Mouse (Mus musculus) limb, embryonic 10.5 days (tissue): Measurements from ENCODE around the gene Krtap16-3. TPM values are rescaled to one million over a fixed set of nuclear protein-coding genes. Genes with fewer than 3 reads are reported as not detected.

Source experiments
- DNase-seq: peaks from one replicate; pipeline ENCODE4 v3.0.0-alpha.2; 2017; ENCODE audit warnings: low spot score
- H3K27ac ChIP-seq: fragments of 300-500 bp; sonication (generic); 2 replicates; pipeline ENCODE4 v1.5.1; 2016; ENCODE audit warnings: mild to moderate bottlenecking
- H3K27me3 ChIP-seq: fragments of 300-500 bp; sonication (generic); 2 replicates; pipeline ENCODE4 v1.6.1; 2016; ENCODE audit warnings: low read depth, mild to moderate bottlenecking; ENCODE audit not compliant: poor library complexity, severe bottlenecking
- H3K36me3 ChIP-seq: fragments of 300-500 bp; sonication (generic); 2 replicates; pipeline ENCODE4 v1.6.1; 2016; ENCODE audit warnings: mild to moderate bottlenecking, moderate library complexity
- H3K4me1 ChIP-seq: fragments of 300-500 bp; sonication (generic); 2 replicates; pipeline ENCODE4 v1.6.1; 2016
- H3K4me3 ChIP-seq: fragments of 300-500 bp; sonication (generic); 2 replicates; pipeline ENCODE4 v1.5.1; 2016; ENCODE audit warnings: mild to moderate bottlenecking, moderate library complexity
- H3K9me3 ChIP-seq: fragments of 300-500 bp; sonication (generic); replicated peaks from 2 replicates; pipeline ENCODE4 v1.6.1; 2016; ENCODE audit warnings: mild to moderate bottlenecking
- WGBS: fragments of 180-500 bp; shearing (Covaris S2); methylation state at CpG from one replicate; pipeline ENCODE4 v1.1.7; 2016; 5-methylcytosine and 5-hydroxymethylcytosine counted together
- polyA plus RNA-seq: library from polyadenylated mRNA; unstranded; fragments of >200 nt; fragmentation: Nextera tagmentation; extraction: Ambion mirVana; gene quantifications from 2 replicates; pipeline ENCODE4 v1.2.1, GENCODE M21; 2016

Gene Krtap16-3
- polyA plus RNA-seq, result not detected in 2 replicates

- no peaks in the 10 kb centered on the region for H3K27me3 ChIP-seq
- DNase-seq, result no peak
- no peak within 1 kb of the TSS for H3K4me3 ChIP-seq
- WGBS, result 89% methylated on average over 7 of the region's 7 CpGs
- H3K27ac ChIP-seq, result no peak within 1 kb of the TSS
- no peaks in the 10 kb centered on the region for H3K9me3 ChIP-seq
- no peaks in the 10 kb centered on the region for H3K36me3 ChIP-seq
- no peaks in the 10 kb centered on the region for H3K4me1 ChIP-seq
Observed at GRCm38 (mm10) chr16:88962773-88963172, at the start of gene Krtap16-3. Gene Krtap16-3, minus strand, starts transcription at chr16:88962873.

GRCm38 (mm10) chr16:89010659-89011058, 48.0 kb upstream of the Krtap16-3 start, which contains the start of gene Krtap22-2:
Gene Krtap22-2, minus strand, starts transcription at chr16:89010759.
- no peaks in the 10 kb centered on the region for H3K4me1 ChIP-seq
- H3K4me3 ChIP-seq, result no peak within 1 kb of the TSS
- no peaks in the 10 kb centered on the region for H3K36me3 ChIP-seq
- DNase-seq, result no peak
- H3K27ac ChIP-seq, result no peak within 1 kb of the TSS
- 88% methylated on average over 5 of the region's 5 CpGs for WGBS
- H3K9me3 ChIP-seq, result no peaks in the 10 kb centered on the region
- H3K27me3 ChIP-seq, result no peaks in the 10 kb centered on the region

- Histone ChIP-seq H3K36me3 (no peaks in the 10 kb centered on the region), H3K27ac (no peak overlapping the region), H3K4me1 (no peaks in the 10 kb centered on the region), H3K27me3 (no peaks in the 10 kb centered on the region), H3K4me3 (no peak overlapping the region), H3K9me3 (no peaks in the 10 kb centered on the region)
- WGBS, result 91% methylated on average over 6 of the region's 6 CpGs
- DNase-seq, result no peak
Observed at GRCm38 (mm10) chr16:88941106-88941505, 21.6 kb downstream of the Krtap16-3 start.

GRCm38 (mm10) chr16:88938252-88938651, 24.4 kb downstream of the Krtap16-3 start:
- DNase-seq, result peak; percentile 47
- no peaks in the 10 kb centered on the region for H3K27me3 ChIP-seq
- H3K4me1 ChIP-seq, result no peaks in the 10 kb centered on the region
- WGBS, result 73% methylated on average over 7 of the region's 7 CpGs
- no peaks in the 10 kb centered on the region for H3K9me3 ChIP-seq
- H3K36me3 ChIP-seq, result no peaks in the 10 kb centered on the region
- H3K27ac ChIP-seq, result no peak overlapping the region
- no peak overlapping the region for H3K4me3 ChIP-seq

- Histone ChIP-seq H3K27ac (no peak within 1 kb of the TSS), H3K4me3 (no peak within 1 kb of the TSS), H3K27me3 (no peaks in the 10 kb centered on the region), H3K4me1 (no peaks in the 10 kb centered on the region), H3K36me3 (no peaks in the 10 kb centered on the region), H3K9me3 (no peaks in the 10 kb centered on the region)
- no peak for DNase-seq
- WGBS, result 90% methylated on average over 3 of the region's 3 CpGs
Observed at GRCm38 (mm10) chr16:88932165-88932564, 30.5 kb downstream of the Krtap16-3 start, which contains the start of gene Krtap19-9b. Gene Krtap19-9b, minus strand, starts transcription at chr16:88932265.

Other genes with a start within 250 kb of the Krtap16-3 start
- gene Krtap13-1, start 234.0 kb downstream of the Krtap16-3 start, polyA plus RNA-seq, result not detected in 2 replicates
- not detected in 2 replicates for gene Krtap13, start 211.2 kb downstream of the Krtap16-3 start, polyA plus RNA-seq
- gene 2310034C09Rik, start 204.0 kb downstream of the Krtap16-3 start, polyA plus RNA-seq, result not detected in 2 replicates
- not detected in 2 replicates for gene 2310057N15Rik, start 188.7 kb downstream of the Krtap16-3 start, polyA plus RNA-seq
- gene Gm5965, start 185.0 kb downstream of the Krtap16-3 start, polyA plus RNA-seq, result not detected in 2 replicates
- gene Gm20741, start 150.7 kb downstream of the Krtap16-3 start, polyA plus RNA-seq, result not detected in 2 replicates
- gene Krtap15, start 142.7 kb downstream of the Krtap16-3 start, polyA plus RNA-seq, result not detected in 2 replicates
- gene Krtap14, start 136.7 kb downstream of the Krtap16-3 start, polyA plus RNA-seq, result not detected in 2 replicates
- not detected in 2 replicates for gene Krtap19-1, start 93.5 kb downstream of the Krtap16-3 start, polyA plus RNA-seq
- not detected in 2 replicates for gene Krtap19-2, start 88.6 kb downstream of the Krtap16-3 start, polyA plus RNA-seq
- gene Krtap19-3, start 84.8 kb downstream of the Krtap16-3 start, polyA plus RNA-seq, result not detected in 2 replicates
- not detected in 2 replicates for gene Krtap19-4, start 77.8 kb downstream of the Krtap16-3 start, polyA plus RNA-seq
- gene Krtap19-5, start 66.4 kb downstream of the Krtap16-3 start, polyA plus RNA-seq, result not detected in 2 replicates
- not detected in 2 replicates for gene Krtap19-9b, start 30.6 kb downstream of the Krtap16-3 start, polyA plus RNA-seq
- not detected in 2 replicates for gene Krtap22-2, start 47.9 kb upstream of the Krtap16-3 start, polyA plus RNA-seq
- gene Gm10229, start 52.4 kb upstream of the Krtap16-3 start, polyA plus RNA-seq, result not detected in 2 replicates
- not detected in 2 replicates for gene Krtap6-1, start 68.8 kb upstream of the Krtap16-3 start, polyA plus RNA-seq
- not detected in 2 replicates for gene Gm10228, start 78.6 kb upstream of the Krtap16-3 start, polyA plus RNA-seq
- gene Krtap6-5, start 85.0 kb upstream of the Krtap16-3 start, polyA plus RNA-seq, result not detected in 2 replicates
- gene 1110025L11Rik, start 101.1 kb upstream of the Krtap16-3 start, polyA plus RNA-seq, result not detected in 2 replicates
- not detected in 2 replicates for gene Krtap6-3, start 121.1 kb upstream of the Krtap16-3 start, polyA plus RNA-seq
- gene Gm6358, start 178.0 kb upstream of the Krtap16-3 start, polyA plus RNA-seq, result not detected in 2 replicates
- gene Gm10061, start 188.2 kb upstream of the Krtap16-3 start, polyA plus RNA-seq, result not detected in 2 replicates
- gene Gm9789, start 195.1 kb upstream of the Krtap16-3 start, polyA plus RNA-seq, result not detected in 2 replicates
- not detected in 2 replicates for gene Gm7735, start 206.6 kb upstream of the Krtap16-3 start, polyA plus RNA-seq
- not detected in 2 replicates for gene 1110057P08Rik, start 211.9 kb upstream of the Krtap16-3 start, polyA plus RNA-seq
- gene Krtap20-2, start 243.0 kb upstream of the Krtap16-3 start, polyA plus RNA-seq, result not detected in 2 replicates